Mouse (Mus musculus): ENCODE measurements around the gene Vmn2r19. TPM values are rescaled to one million over a fixed set of nuclear protein-coding genes. Genes with fewer than 3 reads are reported as not detected.
A peak's percentile ranks its signal among the peaks of the same experiment; 100 is the strongest.
"Not testable (repeated sequence)": the region's sequence is repeated elsewhere in the genome, so short reads cannot be mapped to it uniquely, and the experiment has no call there.

Gene Vmn2r19
- total RNA-seq (2017), result not detected in 2 replicates

DNA sequence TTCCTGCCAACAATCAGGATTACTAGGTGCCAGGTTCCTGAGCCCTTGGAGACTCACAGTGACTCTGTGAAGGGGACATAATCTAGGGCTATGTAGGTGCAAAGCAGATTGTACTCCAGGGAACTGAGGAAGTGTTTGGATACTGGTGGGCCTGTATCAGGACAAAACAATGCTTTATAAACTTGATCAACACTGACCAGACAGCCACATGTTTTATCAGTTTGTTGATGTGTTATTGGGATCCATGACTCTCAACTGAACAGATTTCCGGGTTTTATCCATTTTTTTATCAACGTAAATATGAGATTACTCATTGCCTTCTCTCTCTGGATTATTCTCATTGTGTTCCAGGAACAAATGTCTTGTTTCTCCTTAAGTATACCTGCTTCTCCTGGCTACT, at the start of gene Vmn2r19:
Gene Vmn2r19, plus strand, starts transcription at position 301 of the 400 bp plus-strand sequence.
- ATAC-seq (replicated peaks in 1 of 2; ENCODE audit: insufficient read depth in 1 of 2, low FRiP score in 2 of 2, low TSS enrichment in 1 of 2, low read depth in 1 of 2, poor library complexity in 2 of 2, severe bottlenecking in 2 of 2), result no peak

DNA sequence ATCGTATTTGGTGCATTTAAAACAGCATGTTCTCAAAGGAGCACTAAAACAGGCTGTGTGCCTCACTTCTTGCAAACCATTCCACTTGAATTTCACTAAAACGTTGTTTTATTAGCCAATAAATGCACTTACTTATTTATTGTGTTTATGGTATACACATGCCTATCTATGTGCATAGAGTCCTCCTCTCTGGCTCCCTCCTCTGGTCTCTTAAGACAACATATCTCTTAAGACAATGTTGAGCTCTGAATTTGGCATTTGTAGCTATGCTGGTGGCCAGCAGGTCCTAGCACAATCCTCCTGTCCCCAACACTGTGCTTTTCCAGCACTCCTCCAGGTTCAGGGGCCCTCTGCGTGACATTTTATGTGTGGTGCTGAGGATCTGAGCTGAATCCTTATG, 49.2 kb upstream of the Vmn2r19 start:
- peak in 1 of 2 experiments; percentile 30; a peak in 1 of 4 replicates for ATAC-seq (replicated peaks in 1 of 2; ENCODE audit: insufficient read depth in 1 of 2, low FRiP score in 2 of 2, low TSS enrichment in 1 of 2, low read depth in 1 of 2, poor library complexity in 2 of 2, severe bottlenecking in 2 of 2)

DNA sequence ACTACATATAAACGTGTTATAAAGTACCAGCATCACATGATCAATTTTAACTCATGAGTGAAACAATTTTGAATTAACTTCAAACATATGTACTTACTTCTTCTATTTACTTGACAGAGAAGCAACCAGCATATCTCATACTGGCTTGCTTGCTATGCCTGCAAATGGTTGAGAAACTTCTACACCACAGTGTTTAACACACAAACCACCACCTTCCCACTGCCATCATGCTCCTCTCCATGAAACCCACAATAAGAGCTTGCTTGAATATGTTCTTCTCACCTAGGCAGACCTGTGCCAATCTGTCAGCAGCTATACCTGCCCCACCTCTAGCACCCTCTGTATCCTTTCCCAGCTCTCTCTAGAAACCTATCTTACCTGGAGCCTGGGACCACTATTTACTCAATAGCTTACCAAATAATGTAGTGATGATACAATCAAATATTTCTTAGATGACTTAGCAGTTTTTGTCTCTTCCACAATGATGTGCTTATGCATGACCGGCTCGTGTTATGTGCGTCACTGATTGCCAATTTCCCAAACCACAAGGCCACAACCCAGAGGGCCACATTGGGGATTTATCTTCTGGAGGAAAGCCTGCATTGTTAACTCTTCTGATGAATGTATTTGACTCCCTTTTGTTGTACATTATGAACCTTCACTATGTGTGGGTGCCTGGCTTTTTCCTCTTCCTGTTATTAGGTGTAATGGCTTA, 48.1 kb upstream of the Vmn2r19 start:
- peak; percentile 51 to 77 for ATAC-seq (replicated peaks in 1 of 2; ENCODE audit: insufficient read depth in 1 of 2, low FRiP score in 2 of 2, low TSS enrichment in 1 of 2, low read depth in 1 of 2, poor library complexity in 2 of 2, severe bottlenecking in 2 of 2)

DNA sequence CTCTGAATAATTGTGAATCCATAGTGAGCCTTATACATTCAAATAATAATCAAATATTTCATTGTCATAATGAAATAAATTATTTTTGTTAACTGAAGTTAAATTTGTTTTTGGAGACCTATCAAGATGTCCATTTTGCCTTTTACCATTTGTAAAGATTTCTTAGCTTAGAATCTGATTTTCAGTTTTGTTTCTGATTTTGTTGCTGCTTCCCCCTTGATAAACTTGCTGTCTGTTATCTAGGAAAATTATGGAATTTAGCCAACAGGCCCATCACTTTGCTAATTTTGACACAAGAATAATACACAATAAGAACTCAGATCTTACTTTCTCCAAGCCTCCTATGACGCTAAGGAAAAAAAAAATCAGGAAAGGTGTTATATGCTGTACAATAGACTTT, 47.3 kb upstream of the Vmn2r19 start:
- no peak for ATAC-seq (replicated peaks in 1 of 2; ENCODE audit: insufficient read depth in 1 of 2, low FRiP score in 2 of 2, low TSS enrichment in 1 of 2, low read depth in 1 of 2, poor library complexity in 2 of 2, severe bottlenecking in 2 of 2)

DNA sequence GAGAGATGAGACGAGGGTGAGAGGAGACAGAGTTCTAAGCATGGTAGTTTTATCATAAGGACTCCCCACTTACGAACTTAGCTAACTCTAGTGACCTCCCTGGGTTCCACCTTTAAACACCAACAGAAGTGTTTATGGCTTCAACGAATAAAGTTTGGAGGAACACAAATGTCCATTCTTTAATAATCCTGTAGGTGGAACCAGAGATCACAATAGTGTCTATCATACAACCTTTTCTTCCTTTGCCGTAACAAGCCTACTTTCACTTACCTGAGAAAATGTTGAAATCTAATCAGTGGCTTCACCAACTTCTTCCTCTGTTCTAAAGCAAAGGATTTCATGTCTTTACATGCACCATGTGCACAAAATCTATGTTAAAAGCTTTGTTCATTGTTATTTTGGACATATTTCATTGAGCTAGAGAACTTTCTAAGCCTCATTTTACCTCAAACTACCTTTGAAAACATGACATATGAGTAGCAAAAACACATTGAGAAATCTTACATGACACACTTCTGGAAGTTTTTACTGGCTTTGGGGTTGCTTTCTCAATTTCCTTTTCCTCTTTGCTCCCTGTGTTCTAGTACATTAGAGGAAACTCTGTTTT, 46.5 kb upstream of the Vmn2r19 start, which contains the start of gene Clec4d:
Gene Clec4d, plus strand, starts transcription at position 557 of the 607 bp plus-strand sequence.
- ATAC-seq (replicated peaks in 1 of 2; ENCODE audit: insufficient read depth in 1 of 2, low FRiP score in 2 of 2, low TSS enrichment in 1 of 2, low read depth in 1 of 2, poor library complexity in 2 of 2, severe bottlenecking in 2 of 2), result peak; percentile 42 to 60

DNA sequence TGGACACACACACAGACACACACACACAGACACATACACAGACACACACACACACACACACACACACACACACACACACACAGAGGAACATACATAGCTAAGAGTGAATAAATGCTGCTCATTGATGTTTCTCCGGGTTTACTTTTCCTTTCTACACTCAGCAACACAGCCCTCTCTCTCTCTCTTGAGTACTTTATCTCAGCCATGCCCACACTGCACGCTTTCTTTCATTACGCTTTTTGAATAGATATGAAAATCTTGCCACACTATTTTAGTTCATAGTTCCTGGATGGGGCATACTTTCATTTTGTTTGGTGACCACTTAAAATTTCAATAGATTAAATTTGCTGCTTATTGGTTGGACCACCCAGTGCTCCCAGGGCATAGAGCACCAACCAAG, 43.9 kb upstream of the Vmn2r19 start:
- ATAC-seq (replicated peaks in 1 of 2; ENCODE audit: insufficient read depth in 1 of 2, low FRiP score in 2 of 2, low TSS enrichment in 1 of 2, low read depth in 1 of 2, poor library complexity in 2 of 2, severe bottlenecking in 2 of 2), result no peak

DNA sequence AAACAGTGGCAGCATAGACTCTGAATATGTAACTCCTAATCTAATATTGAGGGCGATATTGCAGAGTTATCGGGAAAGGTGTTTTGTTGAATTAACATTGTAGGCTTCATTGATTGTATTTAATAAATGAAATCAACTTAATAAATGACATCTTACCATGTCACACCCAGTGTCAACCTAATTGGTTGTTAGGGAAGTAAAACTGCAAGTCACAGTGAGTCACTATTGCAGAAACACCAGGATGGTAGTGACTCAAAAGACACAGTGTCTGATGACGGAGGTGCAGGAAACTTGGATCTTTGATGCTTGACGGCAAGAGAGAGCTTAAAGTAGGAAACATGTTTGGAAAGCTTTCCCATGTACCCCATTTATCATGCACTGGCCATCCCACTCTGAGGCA, 42.3 kb upstream of the Vmn2r19 start:
- ATAC-seq (replicated peaks in 1 of 2; ENCODE audit: insufficient read depth in 1 of 2, low FRiP score in 2 of 2, low TSS enrichment in 1 of 2, low read depth in 1 of 2, poor library complexity in 2 of 2, severe bottlenecking in 2 of 2), result peak; percentile 76 to 79

DNA sequence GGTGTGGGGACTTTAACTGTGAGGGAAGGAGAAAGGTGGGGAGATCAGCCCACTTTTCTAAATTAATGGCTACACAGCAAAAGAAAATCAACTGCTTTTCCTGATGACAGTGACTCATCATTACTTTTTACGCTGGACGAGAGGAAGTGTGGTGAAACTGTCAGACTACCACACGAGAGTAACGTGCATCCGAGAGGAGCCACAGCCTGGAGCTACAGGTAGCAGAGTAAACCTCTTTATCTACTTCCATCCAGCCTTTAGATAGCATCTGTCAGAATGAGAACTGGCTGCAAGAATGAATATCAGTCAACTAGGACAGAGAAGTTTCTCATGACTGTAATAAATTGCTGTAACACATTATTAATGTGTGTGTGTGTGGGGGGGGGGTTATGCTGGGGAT, 41.2 kb upstream of the Vmn2r19 start:
- ATAC-seq (replicated peaks in 1 of 2; ENCODE audit: insufficient read depth in 1 of 2, low FRiP score in 2 of 2, low TSS enrichment in 1 of 2, low read depth in 1 of 2, poor library complexity in 2 of 2, severe bottlenecking in 2 of 2), result peak; percentile 79 to 81

DNA sequence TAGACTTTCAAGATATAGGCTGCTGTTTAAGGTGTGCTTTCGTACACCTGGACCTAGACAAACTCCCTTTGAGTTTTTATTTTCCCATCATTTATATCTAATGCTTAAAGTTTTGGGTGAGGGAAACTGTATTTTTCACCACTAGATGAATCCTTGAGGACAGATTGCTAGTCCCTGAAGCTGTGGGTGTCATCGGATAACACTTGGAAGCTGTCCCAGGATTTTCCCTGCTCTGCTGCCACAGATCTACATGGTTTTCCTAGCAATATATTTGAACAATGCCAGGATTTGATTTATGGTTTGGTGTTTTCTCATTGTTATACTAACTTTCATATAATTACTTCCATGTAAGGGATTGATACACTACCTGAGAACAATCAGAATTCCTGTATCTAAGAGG, 28.7 kb upstream of the Vmn2r19 start:
- ATAC-seq (replicated peaks in 1 of 2; ENCODE audit: insufficient read depth in 1 of 2, low FRiP score in 2 of 2, low TSS enrichment in 1 of 2, low read depth in 1 of 2, poor library complexity in 2 of 2, severe bottlenecking in 2 of 2), result no peak

DNA sequence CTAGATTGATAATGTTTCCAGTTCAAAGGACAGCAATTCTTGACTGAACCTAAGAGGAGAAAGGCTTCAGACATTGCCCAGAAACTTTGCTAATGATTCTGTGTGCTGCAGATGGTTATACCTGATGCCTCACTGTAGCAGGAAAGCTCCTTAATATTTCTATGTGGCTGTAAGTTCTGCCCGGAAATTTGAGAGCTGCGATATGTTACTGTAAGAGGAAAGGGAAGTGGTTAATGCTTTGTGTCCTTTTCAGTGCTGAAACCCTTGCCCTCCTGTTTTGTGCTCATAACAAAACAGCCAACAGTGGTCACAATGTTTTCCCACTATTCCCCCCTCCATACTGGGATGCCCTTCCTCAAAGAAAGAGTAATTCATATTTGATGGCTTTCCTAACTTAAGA, 21.8 kb upstream of the Vmn2r19 start:
- ATAC-seq (replicated peaks in 1 of 2; ENCODE audit: insufficient read depth in 1 of 2, low FRiP score in 2 of 2, low TSS enrichment in 1 of 2, low read depth in 1 of 2, poor library complexity in 2 of 2, severe bottlenecking in 2 of 2), result peak; percentile 43 to 54; a peak in 3 of 4 replicates

DNA sequence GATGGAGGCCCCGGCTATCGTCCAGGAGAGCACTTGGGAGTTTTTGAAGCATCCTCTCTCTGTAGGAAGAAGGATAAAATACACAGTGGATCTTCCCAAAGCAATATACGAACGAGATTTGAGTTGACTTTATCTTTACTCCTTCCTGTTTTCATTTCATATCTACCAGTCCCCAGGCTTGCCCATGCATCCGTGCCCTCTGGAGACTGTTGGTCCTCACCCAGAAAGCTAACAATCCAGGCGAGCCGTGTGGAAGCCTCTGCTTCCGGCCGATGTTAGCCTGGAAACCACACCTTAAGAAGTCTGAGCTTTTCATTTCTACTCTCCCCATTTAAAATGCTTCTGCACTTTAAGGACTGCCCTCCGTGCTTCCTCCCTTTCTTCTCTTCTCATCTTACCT, 19.2 kb upstream of the Vmn2r19 start:
- ATAC-seq (replicated peaks in 1 of 2; ENCODE audit: insufficient read depth in 1 of 2, low FRiP score in 2 of 2, low TSS enrichment in 1 of 2, low read depth in 1 of 2, poor library complexity in 2 of 2, severe bottlenecking in 2 of 2), result peak; percentile 72 to 76

DNA sequence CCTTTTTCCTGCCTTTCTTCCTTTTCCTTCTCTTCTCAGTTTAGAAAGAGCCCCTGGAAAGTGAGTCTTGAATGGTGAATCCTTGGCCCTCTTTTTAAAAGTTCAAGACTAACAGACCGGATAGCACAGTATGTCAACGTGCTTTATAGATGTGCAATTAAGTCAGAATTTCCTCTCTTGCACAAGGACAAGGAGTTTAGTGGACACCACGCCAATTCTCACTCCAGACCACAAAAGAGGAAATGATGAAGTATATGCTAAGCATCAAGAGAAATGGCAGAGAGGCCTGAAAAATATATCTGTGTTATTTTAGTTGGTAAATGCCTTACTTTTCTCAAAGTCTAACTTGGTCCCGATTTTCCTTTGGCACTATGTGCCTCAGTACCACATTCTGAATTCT, 18.4 kb upstream of the Vmn2r19 start, which contains the start of gene Clec4e:
Gene Clec4e, minus strand, starts transcription at position 118 of the 400 bp plus-strand sequence.
- peak; percentile 59 to 62 for ATAC-seq (replicated peaks in 1 of 2; ENCODE audit: insufficient read depth in 1 of 2, low FRiP score in 2 of 2, low TSS enrichment in 1 of 2, low read depth in 1 of 2, poor library complexity in 2 of 2, severe bottlenecking in 2 of 2)

DNA sequence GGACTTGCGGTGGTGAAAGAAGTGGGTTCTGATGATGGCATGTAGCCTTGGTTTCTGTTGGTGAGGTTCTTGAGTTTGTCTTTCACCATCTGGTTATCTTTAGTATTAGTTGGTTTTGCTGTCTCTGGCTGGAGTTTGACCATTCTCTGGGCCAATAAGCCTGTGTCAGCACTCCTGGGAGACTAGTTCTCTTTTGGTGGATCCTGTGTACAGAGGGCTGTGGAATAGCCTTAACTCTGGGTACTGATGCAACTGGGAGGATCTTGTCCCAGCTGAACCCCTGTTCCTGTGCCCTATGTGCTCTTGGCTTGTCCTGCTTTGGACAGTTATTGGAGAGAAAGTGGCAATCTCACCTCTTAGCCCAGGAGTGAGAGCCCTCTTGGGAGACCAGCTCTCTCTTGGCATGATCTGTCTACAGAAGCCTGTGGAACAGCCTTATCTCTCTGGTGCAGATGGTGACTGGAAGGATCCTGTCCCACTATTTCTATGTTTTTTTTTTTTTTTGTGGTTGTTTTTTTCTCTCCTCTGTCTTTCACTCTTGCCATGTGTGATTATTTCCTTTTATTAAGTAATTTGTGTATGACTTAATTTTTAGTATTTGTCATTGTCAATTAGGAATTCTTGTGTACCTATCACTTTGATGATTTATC, 15.3 kb upstream of the Vmn2r19 start:
- peak; percentile 39 to 43; a peak in 2 of 4 replicates for ATAC-seq (replicated peaks in 1 of 2; ENCODE audit: insufficient read depth in 1 of 2, low FRiP score in 2 of 2, low TSS enrichment in 1 of 2, low read depth in 1 of 2, poor library complexity in 2 of 2, severe bottlenecking in 2 of 2)

DNA sequence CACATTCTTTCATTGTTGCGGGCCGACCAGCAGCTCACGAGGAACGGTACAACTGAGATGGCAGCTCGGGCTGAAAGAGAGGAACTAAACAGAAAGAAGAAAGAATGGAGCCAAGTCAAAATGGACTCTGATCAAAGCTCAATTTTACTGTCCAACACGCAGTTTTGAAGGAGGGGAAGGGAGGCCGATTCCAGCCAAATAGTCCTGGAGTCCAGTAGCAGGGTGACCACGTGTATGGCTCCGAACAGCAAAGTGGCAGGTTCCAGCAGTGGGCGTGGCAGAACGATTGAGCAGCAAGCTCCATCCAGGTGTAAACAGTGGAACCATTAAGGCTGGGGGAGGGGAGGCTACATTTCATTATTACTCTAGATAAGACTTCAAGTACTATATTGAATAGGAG, 14.6 kb upstream of the Vmn2r19 start:
- not testable (repeated sequence) for ATAC-seq (replicated peaks in 1 of 2; ENCODE audit: insufficient read depth in 1 of 2, low FRiP score in 2 of 2, low TSS enrichment in 1 of 2, low read depth in 1 of 2, poor library complexity in 2 of 2, severe bottlenecking in 2 of 2)

DNA sequence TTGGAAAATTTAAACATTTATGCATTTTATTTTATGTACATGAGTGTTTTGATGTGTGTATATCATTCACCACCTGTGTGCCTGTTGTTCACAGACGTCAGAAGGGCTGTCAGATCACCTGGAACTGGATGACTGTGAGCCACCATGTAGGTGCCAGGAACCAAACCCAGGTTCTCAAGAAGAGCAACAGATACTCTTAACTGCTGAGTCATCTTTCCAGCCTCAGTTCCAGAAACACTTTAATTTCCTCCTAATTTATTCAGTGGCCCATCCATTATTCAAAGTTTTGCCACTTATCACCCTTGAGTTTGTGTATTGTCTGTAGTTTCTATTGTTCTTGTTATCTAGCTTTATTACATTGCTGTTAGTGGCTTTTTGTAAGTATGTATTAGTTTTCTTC, 11.4 kb upstream of the Vmn2r19 start:
- no peak for ATAC-seq (replicated peaks in 1 of 2; ENCODE audit: insufficient read depth in 1 of 2, low FRiP score in 2 of 2, low TSS enrichment in 1 of 2, low read depth in 1 of 2, poor library complexity in 2 of 2, severe bottlenecking in 2 of 2)

DNA sequence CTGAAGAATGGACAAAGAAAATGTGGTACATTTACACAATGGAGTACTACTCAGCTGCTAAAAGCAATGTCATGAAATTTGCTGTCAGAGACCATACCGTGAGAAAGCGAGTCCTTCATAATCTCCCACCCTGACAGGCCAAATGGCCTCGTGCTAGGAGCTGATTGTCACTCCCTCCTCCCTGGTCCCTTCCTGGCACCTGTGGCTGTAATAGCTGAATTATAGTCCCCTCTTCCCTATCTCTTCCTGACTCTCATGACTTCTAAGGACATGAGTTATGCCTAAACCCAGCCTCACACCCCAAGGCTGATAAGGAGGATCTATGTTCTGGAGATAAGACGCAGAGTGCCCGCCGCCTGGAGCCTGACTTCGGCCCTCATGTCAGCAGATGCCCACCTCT, 1.8 kb upstream of the Vmn2r19 start:
- ATAC-seq (replicated peaks in 1 of 2; ENCODE audit: insufficient read depth in 1 of 2, low FRiP score in 2 of 2, low TSS enrichment in 1 of 2, low read depth in 1 of 2, poor library complexity in 2 of 2, severe bottlenecking in 2 of 2), result not testable (repeated sequence)

DNA sequence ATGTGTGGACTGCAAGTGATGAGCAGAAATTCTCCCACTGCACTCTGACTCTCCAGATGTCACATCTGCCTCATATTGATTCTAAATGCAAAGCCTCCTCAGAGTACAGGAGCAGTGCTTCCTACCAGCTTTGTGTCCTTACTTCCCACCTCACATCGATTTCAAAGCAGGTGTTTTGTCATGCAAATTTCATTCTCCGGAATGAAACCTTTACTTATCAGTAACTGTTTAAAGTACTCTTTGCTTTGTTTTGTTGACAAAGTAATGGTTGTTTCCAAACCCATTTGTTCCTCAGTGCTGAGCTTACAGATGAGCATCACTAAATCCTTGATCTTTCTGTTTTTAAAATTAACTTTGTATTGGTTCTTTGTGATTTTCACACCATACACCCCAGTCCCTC, 24.4 kb downstream of the Vmn2r19 start:
- no peak for ATAC-seq (replicated peaks in 1 of 2; ENCODE audit: insufficient read depth in 1 of 2, low FRiP score in 2 of 2, low TSS enrichment in 1 of 2, low read depth in 1 of 2, poor library complexity in 2 of 2, severe bottlenecking in 2 of 2)

DNA sequence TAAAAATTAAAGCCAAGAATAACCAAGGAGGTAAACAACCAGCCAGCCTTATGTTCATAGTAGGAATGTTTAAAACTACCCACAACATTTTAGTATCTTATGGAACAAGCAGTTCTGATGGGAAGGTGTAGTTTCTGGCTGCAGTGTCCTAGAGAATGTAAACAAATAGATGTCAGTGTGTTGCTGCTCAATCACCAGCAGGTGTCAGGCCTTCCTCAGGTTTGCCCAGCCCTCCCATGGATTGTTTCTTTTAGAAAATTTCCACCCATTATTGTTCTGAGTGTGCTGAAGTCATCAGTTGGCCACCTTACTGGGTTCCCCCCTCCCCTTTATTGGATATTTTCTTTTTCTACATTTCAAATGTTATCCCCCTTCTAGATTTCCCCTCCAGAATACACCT, 32.0 kb downstream of the Vmn2r19 start:
- ATAC-seq (replicated peaks in 1 of 2; ENCODE audit: insufficient read depth in 1 of 2, low FRiP score in 2 of 2, low TSS enrichment in 1 of 2, low read depth in 1 of 2, poor library complexity in 2 of 2, severe bottlenecking in 2 of 2), result peak; percentile 84 to 89

All from hematopoietic stem cell, adult 5-6 weeks (primary cell).